Mouse (Mus musculus): ENCODE data around the gene Kmt5a.
"Not testable (repeated sequence)": the region's sequence is repeated elsewhere in the genome, so short reads cannot be mapped to it uniquely, and the experiment has no call there.

The Kmt5a gene

GRCm38 (mm10) chr5:124446301-124446881 lies 6.7 kb downstream of the Kmt5a start:
- DNase-seq (ENCODE audit: low spot score) = peak; percentile 81

GRCm38 (mm10) chr5:124449494-124449893 lies 9.8 kb downstream of the Kmt5a start:
- DNase-seq (ENCODE audit: low spot score) = no peak

GRCm38 (mm10) chr5:124450051-124450450 lies 10.3 kb downstream of the Kmt5a start:
- no peak for DNase-seq (ENCODE audit: low spot score)

GRCm38 (mm10) chr5:124450641-124451340 lies 11.1 kb downstream of the Kmt5a start:
- DNase-seq (ENCODE audit: low spot score) = no peak

- no peak for DNase-seq (ENCODE audit: low spot score)
Measured at GRCm38 (mm10) chr5:124452494-124453228, 12.9 kb downstream of the Kmt5a start.

GRCm38 (mm10) chr5:124453339-124454081 lies 13.8 kb downstream of the Kmt5a start:
- no peak for DNase-seq (ENCODE audit: low spot score)

GRCm38 (mm10) chr5:124454082-124454419 lies 14.3 kb downstream of the Kmt5a start:
- no peak for DNase-seq (ENCODE audit: low spot score)

- DNase-seq (ENCODE audit: low spot score) = no peak
Measured at GRCm38 (mm10) chr5:124456762-124457161, 17.0 kb downstream of the Kmt5a start.

- DNase-seq (ENCODE audit: low spot score) = not testable (repeated sequence)
Measured at GRCm38 (mm10) chr5:124460922-124461321, 21.2 kb downstream of the Kmt5a start.

GRCm38 (mm10) chr5:124462297-124463025 lies 22.7 kb downstream of the Kmt5a start:
- DNase-seq (ENCODE audit: low spot score) = no peak

GRCm38 (mm10) chr5:124463462-124463861 lies 23.7 kb downstream of the Kmt5a start:
- DNase-seq (ENCODE audit: low spot score) = no peak

- no peak for DNase-seq (ENCODE audit: low spot score)
Measured at GRCm38 (mm10) chr5:124464905-124465304, 25.2 kb downstream of the Kmt5a start.

GRCm38 (mm10) chr5:124467766-124468165 lies 28.0 kb downstream of the Kmt5a start:
- no peak for DNase-seq (ENCODE audit: low spot score)

GRCm38 (mm10) chr5:124468365-124468764 lies 28.6 kb downstream of the Kmt5a start:
- no peak for DNase-seq (ENCODE audit: low spot score)

GRCm38 (mm10) chr5:124469486-124469885 lies 29.8 kb downstream of the Kmt5a start:
- DNase-seq (ENCODE audit: low spot score) = no peak

- DNase-seq (ENCODE audit: low spot score) = no peak
Measured at GRCm38 (mm10) chr5:124470591-124471171, 31.0 kb downstream of the Kmt5a start.

GRCm38 (mm10) chr5:124478873-124479204 lies 39.1 kb downstream of the Kmt5a start:
- no peak for DNase-seq (ENCODE audit: low spot score)

GRCm38 (mm10) chr5:124480119-124480518 lies 40.4 kb downstream of the Kmt5a start:
- DNase-seq (ENCODE audit: low spot score) = no peak

- DNase-seq (ENCODE audit: low spot score) = no peak
Measured at GRCm38 (mm10) chr5:124481714-124482113, 42.0 kb downstream of the Kmt5a start.

GRCm38 (mm10) chr5:124482436-124482965 lies 42.8 kb downstream of the Kmt5a start:
- peak; percentile 80 for DNase-seq (ENCODE audit: low spot score)

GRCm38 (mm10) chr5:124482966-124483654 lies 43.4 kb downstream of the Kmt5a start, which contains the start of gene Snrnp35:
Snrnp35 (plus strand) TSS chr5:124483134.
- peak; percentile 92 for DNase-seq (ENCODE audit: low spot score)
